Mouse (Mus musculus) liver, postnatal 0 days (tissue): Measurements from ENCODE around the gene Nme9.

ENCODE experiments used
- CTCF ChIP-seq: sonication (generic); IDR thresholded peaks from 2 replicates; pipeline ENCODE4 v1.5.1; 2016; ENCODE audit warnings: antibody characterized with exemption, low read depth
- EP300 ChIP-seq: IDR thresholded peaks from 2 replicates; pipeline ENCODE4 v1.6.1; 2016; ENCODE audit warnings: antibody characterized with exemption, low read depth, mild to moderate bottlenecking

- TF ChIP-seq CTCF (no peak), EP300 (no peak)
These were observed 32.9 kb upstream of the Nme9 start for GRCm38 (mm10) chr9:99418377-99418776.
